Mouse (Mus musculus): ENCODE measurements around the gene Cd9. TPM values are rescaled to one million over a fixed set of nuclear protein-coding genes. Genes with fewer than 3 reads are reported as not detected.
"Not testable (repeated sequence)": the region's sequence is repeated elsewhere in the genome, so short reads cannot be mapped to it uniquely, and the experiment has no call there.

The Cd9 gene
- polyA plus RNA-seq, 1 experiment = 105 TPM

DNA sequence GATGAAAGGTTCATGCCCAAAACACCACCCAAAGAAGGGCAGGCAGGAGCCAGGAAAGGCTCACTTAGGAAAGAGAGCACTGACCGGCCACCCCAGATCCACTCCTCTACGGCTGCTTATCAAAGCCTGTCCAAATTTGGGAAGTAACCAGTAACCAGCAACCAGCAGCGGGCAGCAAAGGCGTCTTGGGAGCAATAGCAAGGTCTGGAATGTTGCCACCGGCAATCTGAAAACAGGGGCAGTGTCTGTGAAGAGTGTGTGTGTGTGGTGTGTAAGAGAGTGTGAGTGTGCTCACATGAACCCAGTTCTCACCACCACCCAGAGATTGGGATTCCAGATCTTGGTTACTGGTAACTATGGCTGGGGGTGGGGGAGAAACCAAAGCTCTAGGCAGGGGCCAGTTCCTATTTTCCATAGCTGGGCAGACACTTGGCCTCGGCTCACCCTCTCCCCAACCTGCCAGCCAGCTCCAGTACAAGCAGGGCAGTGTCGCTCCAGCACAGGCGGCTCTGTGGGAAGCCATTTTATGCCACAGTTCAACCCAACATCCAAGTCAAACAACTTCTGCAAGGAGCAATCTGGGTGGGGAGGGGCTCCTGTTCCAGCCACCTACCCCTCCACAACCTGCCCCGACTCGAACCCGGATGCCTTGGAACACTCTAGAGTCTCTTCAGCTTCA is 4.6 kb downstream of the Cd9 start:
- H3K27ac ChIP-seq (ENCODE audit: insufficient read depth, low read length) = peak overlapping the region; percentile 42
- no peak overlapping the region for H3K4me3 ChIP-seq (ENCODE audit: insufficient read depth, low read length)
- TF ChIP-seq CTCF (IDR thresholded peaks at IDR 0.05; ENCODE audit: extremely low read depth, insufficient read depth, low read length) = no peak
- no peak for TF ChIP-seq POLR2A (IDR thresholded peaks at IDR 0.05; ENCODE audit: extremely low read depth, insufficient read depth, low read length)
- peaks cover 2% of the 10 kb centered on the region; the same call in 1 of the 2 replicates for H3K4me1 ChIP-seq (ENCODE audit: control insufficient read depth, insufficient read depth, low read length)

DNA sequence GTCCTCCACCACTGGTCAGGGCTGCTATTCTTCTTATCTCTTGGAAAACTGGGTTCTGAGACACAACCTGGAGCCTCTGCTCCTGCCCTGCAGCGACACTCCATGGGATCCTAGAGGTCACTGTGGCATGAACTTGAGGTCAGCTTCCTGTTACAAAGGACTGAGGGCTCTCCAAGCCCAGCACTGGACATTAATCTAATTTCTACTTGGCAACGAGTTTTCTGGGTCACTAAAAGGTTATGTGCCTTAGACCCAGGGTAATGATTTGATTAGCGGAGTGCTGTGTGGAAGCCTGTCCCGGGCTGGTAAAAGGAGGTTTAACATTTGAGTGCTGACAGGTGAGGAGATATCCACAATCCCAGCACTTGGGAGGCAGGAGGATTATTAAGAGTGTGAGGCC is 9.0 kb downstream of the Cd9 start:
- Histone ChIP-seq H3K27ac (ENCODE audit: insufficient read depth, low read length) (no peak overlapping the region), H3K4me1 (ENCODE audit: control insufficient read depth, insufficient read depth, low read length) (peaks cover 6% of the 10 kb centered on the region), H3K4me3 (ENCODE audit: insufficient read depth, low read length) (no peak overlapping the region)
- TF ChIP-seq POLR2A (IDR thresholded peaks at IDR 0.05; ENCODE audit: extremely low read depth, insufficient read depth, low read length) (no peak), CTCF (IDR thresholded peaks at IDR 0.05; ENCODE audit: extremely low read depth, insufficient read depth, low read length) (no peak)

DNA sequence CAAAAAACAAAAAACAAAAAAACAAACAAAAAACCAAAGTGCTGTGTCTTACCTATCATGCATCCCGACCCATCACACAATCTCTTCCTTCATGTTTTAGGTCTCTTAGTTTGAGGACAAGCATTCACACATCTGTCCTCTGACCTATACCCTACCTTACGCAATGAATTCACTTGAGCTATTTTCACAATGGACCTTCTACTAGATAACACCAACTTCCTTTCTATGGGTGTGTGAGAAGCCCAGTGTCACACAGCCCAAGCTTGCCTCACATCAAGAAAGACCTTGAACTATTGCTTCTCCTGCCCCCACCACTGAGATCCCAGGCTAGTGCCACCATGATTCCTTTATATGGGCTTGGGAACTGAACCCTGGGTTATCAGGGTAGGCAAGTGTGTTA is 9.9 kb downstream of the Cd9 start:
- TF ChIP-seq CTCF (IDR thresholded peaks at IDR 0.05; ENCODE audit: extremely low read depth, insufficient read depth, low read length) (no peak), POLR2A (IDR thresholded peaks at IDR 0.05; ENCODE audit: extremely low read depth, insufficient read depth, low read length) (no peak)
- Histone ChIP-seq H3K4me3 (ENCODE audit: insufficient read depth, low read length) (no peak overlapping the region), H3K4me1 (ENCODE audit: control insufficient read depth, insufficient read depth, low read length) (peaks cover 7% of the 10 kb centered on the region), H3K27ac (ENCODE audit: insufficient read depth, low read length) (no peak overlapping the region)

DNA sequence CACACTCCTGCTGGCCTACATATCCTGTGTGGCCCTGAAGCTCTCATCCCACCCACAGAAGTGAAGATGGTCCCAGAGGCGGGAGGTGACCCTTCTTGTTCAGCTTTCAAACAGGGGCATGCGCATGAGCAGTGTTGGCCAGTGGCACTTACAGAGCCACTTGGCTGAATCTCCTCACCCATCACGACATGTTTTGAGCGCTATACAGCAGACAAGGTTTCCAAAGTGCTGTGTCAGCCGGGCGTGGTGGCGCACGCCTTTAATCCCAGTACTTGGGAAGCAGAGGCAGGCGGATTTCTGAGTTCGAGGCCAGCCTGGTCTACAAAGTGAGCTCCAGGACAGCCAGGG is 10.3 kb downstream of the Cd9 start:
- not testable (repeated sequence) for H3K4me3 ChIP-seq (ENCODE audit: insufficient read depth, low read length); H3K27ac ChIP-seq (ENCODE audit: insufficient read depth, low read length); H3K4me1 ChIP-seq (ENCODE audit: control insufficient read depth, insufficient read depth, low read length)

DNA sequence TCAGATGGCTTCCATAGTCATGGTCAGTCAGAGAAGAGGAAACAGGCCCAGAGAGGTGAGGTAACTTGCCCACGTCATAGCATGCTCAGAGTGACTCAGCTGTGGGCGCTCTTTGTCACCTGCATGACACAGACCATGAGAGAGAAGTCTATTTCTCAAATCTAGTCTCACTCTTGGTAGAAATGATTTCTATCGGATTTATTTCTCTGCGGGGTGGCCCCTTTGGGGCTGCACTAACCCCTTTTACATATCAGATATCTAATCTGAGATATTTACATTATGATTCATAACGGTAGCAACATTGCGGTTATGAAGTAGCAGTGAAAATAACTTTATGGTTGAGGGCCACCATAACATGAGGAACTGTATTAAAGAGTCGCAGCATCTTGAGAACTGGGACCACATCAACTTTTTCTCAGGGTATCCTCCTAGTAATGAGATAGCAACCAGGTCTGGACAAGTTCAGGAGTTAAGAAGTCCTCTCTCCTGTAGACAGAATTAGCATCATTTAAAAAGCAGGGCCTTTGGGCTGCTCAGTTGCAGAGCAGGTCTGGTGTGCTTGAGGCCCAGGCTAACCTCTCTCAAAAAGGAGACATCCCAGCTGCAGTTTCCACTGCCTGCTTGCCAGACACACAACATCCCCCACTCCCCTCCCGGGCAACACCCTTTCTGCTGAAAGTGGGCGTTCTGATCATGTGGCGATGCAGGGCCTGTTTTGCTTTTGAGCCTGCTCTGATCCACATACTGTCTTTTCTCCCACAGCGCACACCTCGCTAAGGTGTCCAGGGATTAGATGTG is 10.9 kb downstream of the Cd9 start:
- peaks cover 7% of the 10 kb centered on the region for H3K4me1 ChIP-seq (ENCODE audit: control insufficient read depth, insufficient read depth, low read length)
- TF ChIP-seq CTCF (IDR thresholded peaks at IDR 0.05; ENCODE audit: extremely low read depth, insufficient read depth, low read length) (no peak), POLR2A (IDR thresholded peaks at IDR 0.05; ENCODE audit: extremely low read depth, insufficient read depth, low read length) (no peak)
- no peak overlapping the region for H3K27ac ChIP-seq (ENCODE audit: insufficient read depth, low read length)

DNA sequence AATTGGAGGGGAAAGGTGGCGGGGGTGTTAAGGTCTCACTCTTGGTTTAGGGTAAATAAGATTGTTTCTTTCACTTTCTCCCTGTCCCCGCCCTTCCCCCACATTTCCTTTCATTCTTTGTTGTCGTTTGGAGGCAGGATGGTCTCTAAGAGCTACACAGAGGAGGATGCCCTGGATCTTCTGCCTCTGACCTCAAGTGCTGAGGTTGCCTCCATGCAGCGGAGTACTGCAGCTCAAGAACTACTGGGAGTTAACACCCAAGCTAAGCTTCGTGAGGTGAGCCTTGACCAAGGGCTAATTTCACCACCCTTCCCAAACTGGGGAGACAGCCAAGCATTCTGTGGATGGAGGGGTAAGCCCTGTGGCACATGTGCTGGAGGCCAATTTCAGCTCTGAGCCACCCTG is 12.2 kb downstream of the Cd9 start:
- TF ChIP-seq POLR2A (IDR thresholded peaks at IDR 0.05; ENCODE audit: extremely low read depth, insufficient read depth, low read length) = no peak
- TF ChIP-seq CTCF (IDR thresholded peaks at IDR 0.05; ENCODE audit: extremely low read depth, insufficient read depth, low read length) = no peak
- peaks cover 7% of the 10 kb centered on the region for H3K4me1 ChIP-seq (ENCODE audit: control insufficient read depth, insufficient read depth, low read length)
- H3K27ac ChIP-seq (ENCODE audit: insufficient read depth, low read length) = no peak overlapping the region
- no peak overlapping the region for H3K4me3 ChIP-seq (ENCODE audit: insufficient read depth, low read length)

More for the DNA sequence above, 10.9 kb downstream of the Cd9 start:
- no peak overlapping the region for H3K4me3 ChIP-seq (ENCODE audit: insufficient read depth, low read length)

DNA sequence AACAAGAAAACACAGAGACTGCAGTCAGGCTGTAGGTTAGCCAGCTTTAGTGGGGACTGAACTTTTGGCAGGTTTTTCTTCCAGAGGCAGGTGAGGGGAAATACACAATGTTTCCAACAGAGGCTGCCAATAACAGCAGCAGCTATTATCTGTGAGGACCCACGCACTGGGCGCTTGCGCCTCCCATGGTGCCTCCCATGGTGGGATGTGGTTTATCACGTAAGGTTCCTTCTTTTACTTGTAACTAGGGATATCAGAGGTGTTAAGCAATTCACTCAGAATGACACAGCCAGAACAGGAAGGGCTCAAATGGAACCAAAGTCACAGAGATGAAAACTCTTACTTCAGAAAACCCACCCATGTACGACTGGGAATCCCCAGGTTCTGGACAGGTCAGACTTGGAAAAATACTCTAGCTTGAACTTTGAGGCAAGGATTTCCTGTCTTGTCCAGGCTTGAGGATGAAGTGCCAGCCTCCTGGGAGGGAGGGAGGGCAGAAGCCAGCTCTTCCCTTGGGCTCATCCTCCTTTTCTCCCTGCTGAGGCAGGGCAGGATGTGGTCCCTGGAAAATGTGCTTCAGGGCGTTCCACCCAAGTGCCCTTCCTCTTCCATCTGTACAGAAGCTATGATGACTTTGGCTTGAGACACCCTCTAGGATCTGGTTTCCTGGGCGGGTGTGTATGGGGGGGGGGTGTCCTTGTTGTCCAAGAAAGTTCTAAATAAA is 12.8 kb downstream of the Cd9 start:
- H3K27ac ChIP-seq (ENCODE audit: insufficient read depth, low read length) = 0 out of 2 replicates have a peak overlapping the region, but pooled peaks have one; percentile 28

DNA sequence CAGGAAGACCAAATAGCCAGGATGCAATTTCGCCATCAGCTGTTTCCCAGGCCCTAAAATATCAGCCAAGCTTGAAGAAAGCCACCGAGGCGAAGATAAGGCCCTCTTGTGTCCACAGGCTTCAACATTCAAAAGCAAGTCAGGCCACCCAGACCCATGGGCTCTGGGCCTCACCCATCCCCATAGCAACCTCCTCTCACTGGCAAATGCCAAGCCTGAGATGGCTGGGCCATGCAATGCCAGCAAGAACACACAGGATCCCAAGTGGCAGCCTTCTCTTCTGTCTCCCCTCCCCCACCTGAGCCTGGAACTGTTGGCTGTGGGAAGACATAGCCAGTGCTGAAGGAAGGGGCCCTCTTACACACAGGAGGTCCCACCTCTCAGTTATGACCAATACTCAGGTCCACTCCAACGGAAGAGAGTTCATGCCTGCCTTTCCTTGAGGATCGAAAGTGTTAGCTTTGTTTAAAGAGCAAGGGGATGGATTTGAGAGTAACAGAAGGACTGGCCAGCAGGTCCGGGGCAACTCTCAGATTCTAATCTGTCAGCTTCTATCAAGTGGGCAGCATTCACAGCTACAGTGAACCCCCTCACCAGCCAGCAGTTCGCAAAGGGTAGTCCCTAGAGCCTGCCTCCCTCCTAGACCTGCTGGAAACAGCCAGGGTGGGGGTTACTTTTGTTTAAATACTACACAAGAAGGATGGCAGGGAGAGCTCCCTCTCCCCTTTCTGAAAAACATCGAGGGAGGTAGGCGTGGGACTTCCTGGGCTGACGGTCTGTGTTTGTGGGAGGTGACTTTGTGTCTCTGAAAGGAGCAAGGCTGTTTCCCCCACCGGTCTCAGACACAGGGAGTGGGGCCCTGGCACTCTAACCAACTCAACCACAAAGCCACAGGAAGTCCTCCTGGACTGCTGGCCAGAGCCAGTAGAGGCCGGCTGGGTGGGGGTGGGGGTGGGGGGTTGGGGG is 13.9 kb downstream of the Cd9 start:
- H3K4me3 ChIP-seq (ENCODE audit: insufficient read depth, low read length) = no peak overlapping the region
- 0 out of 2 replicates have a peak overlapping the region, but pooled peaks have one; percentile 30 for H3K27ac ChIP-seq (ENCODE audit: insufficient read depth, low read length)
- H3K4me1 ChIP-seq (ENCODE audit: control insufficient read depth, insufficient read depth, low read length) = peaks cover 7% of the 10 kb centered on the region
- TF ChIP-seq CTCF (IDR thresholded peaks at IDR 0.05; ENCODE audit: extremely low read depth, insufficient read depth, low read length) = no peak
- no peak for TF ChIP-seq POLR2A (IDR thresholded peaks at IDR 0.05; ENCODE audit: extremely low read depth, insufficient read depth, low read length)

More for the DNA sequence above, 12.8 kb downstream of the Cd9 start:
- Histone ChIP-seq H3K4me1 (ENCODE audit: control insufficient read depth, insufficient read depth, low read length) (peaks cover 7% of the 10 kb centered on the region), H3K4me3 (ENCODE audit: insufficient read depth, low read length) (no peak overlapping the region)
- TF ChIP-seq POLR2A (IDR thresholded peaks at IDR 0.05; ENCODE audit: extremely low read depth, insufficient read depth, low read length) (no peak), CTCF (IDR thresholded peaks at IDR 0.05; ENCODE audit: extremely low read depth, insufficient read depth, low read length) (no peak)

DNA sequence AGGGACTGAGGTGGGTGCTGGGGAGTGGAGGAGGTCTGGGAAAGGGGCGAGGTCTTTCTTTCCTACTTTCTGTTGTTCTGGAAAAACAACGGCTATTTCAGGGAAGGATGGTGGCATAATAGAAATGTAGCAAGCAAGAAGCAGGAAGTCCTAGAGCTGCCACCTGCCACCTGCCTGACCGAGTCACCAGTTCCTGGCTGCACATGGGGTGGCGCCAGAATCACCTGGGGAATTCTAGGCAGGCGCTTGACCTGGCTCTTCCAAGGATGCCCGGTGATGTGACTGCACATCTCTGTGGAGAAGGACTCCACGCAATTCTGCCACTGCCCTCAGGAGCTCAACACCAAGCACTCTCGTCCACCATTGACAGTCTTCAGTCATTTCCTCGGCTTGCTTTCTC is 15.2 kb downstream of the Cd9 start:
- TF ChIP-seq CTCF (IDR thresholded peaks at IDR 0.05; ENCODE audit: extremely low read depth, insufficient read depth, low read length) = no peak
- no peak for TF ChIP-seq POLR2A (IDR thresholded peaks at IDR 0.05; ENCODE audit: extremely low read depth, insufficient read depth, low read length)
- Histone ChIP-seq H3K27ac (ENCODE audit: insufficient read depth, low read length) (no peak overlapping the region), H3K4me1 (ENCODE audit: control insufficient read depth, insufficient read depth, low read length) (peaks cover 7% of the 10 kb centered on the region), H3K4me3 (ENCODE audit: insufficient read depth, low read length) (no peak overlapping the region)
